Mouse (Mus musculus) lung, embryonic 14.5 days (tissue): ENCODE results near the gene Itgb6. TPM values are rescaled to one million over a fixed set of nuclear protein-coding genes. Genes with fewer than 3 reads are reported as not detected.

ENCODE experiments used
- ATAC-seq: fragments of 200-750 bp; cut with Nextera tagmentation; 2 replicates; pipeline ENCODE4 v1.8.0; 2017; ENCODE audit warnings: mild to moderate bottlenecking, moderate TSS enrichment, moderate library complexity; ENCODE audit not compliant: insufficient read depth
- DNase-seq: peaks from one replicate; pipeline ENCODE4 v3.0.0-alpha.2; 2015
- H3K27ac ChIP-seq: fragments of 300-500 bp; sonication (generic); 2 replicates; pipeline ENCODE4 v1.5.1; 2014; ENCODE audit warnings: low read depth, mild to moderate bottlenecking, moderate library complexity
- H3K27me3 ChIP-seq: fragments of 300-500 bp; sonication (generic); 2 replicates; pipeline ENCODE4 v1.6.1; 2014; ENCODE audit warnings: low read length, control low read depth; ENCODE audit not compliant: insufficient read depth
- H3K36me3 ChIP-seq: fragments of 300-500 bp; sonication (generic); 2 replicates; pipeline ENCODE4 v1.6.1; 2014; ENCODE audit warnings: control low read depth; ENCODE audit not compliant: insufficient read depth
- H3K4me1 ChIP-seq: fragments of 300-500 bp; sonication (generic); 2 replicates; pipeline ENCODE4 v1.6.1; 2014; ENCODE audit warnings: antibody characterized with exemption, control low read depth; ENCODE audit not compliant: insufficient read depth
- H3K4me2 ChIP-seq: fragments of 300-500 bp; sonication (generic); 2 replicates; pipeline ENCODE4 v1.6.1; 2014; ENCODE audit warnings: mild to moderate bottlenecking
- H3K4me3 ChIP-seq: fragments of 300-500 bp; sonication (generic); 2 replicates; pipeline ENCODE4 v1.5.1; 2014; ENCODE audit warnings: low read depth, low read length
- H3K9ac ChIP-seq: fragments of 300-500 bp; sonication (generic); 2 replicates; pipeline ENCODE4 v1.6.1; 2014
- H3K9me3 ChIP-seq: fragments of 300-500 bp; sonication (generic); 2 replicates; pipeline ENCODE4 v1.6.1; 2016; ENCODE audit warnings: low read depth, low read length, control low read depth
- CTCF ChIP-seq: IDR thresholded peaks from 2 replicates; pipeline ENCODE4 v1.5.1; 2016; ENCODE audit warnings: antibody characterized with exemption, low read depth
- WGBS: fragments of 180-500 bp; shearing (Covaris S2); extraction: QIAGEN DNeasy Blood & Tissue Kit; methylation state at CpG from one replicate; pipeline ENCODE4 v1.1.7; 2014; 5-methylcytosine and 5-hydroxymethylcytosine counted together
- polyA plus RNA-seq: library from polyadenylated mRNA; unstranded; fragments of >200 nt; fragmentation: Nextera tagmentation; extraction: Ambion mirVana; gene quantifications from 2 replicates; pipeline ENCODE4 v1.2.1, GENCODE M21; 2014

Gene Itgb6
- polyA plus RNA-seq, 1 experiment from 2014 or later, result 5.5 TPM

DNA sequence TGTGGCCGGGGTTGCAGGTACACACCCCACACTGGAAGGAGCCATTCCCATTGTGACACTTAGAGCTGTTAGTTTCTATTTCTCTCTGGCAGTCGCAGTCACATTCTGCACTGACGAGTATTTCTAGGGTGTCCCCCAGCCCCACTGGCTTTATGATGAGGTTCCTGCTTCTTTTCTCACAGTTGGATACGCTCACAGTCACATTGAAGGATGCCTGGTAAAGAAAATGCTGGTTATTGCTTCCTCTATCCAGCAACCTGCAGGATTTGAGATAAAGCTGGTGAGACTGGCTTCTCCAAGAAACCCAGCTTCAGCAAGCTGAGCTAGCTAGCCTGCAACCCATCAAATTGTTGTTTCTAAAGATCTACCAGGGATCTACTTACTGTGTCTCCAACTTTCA, 94.5 kb downstream of the Itgb6 start:
- TF ChIP-seq CTCF, result no peak
- no peak for ATAC-seq
- H3K4me1 ChIP-seq, result 0 out of 2 replicates have a peak, but pooled peaks cover 3% of the 10 kb centered on the region
- H3K9ac ChIP-seq, result no peak overlapping the region
- no peaks in the 10 kb centered on the region for H3K27me3 ChIP-seq
- no peak overlapping the region for H3K4me3 ChIP-seq
- no peak overlapping the region for H3K4me2 ChIP-seq
- no peaks in the 10 kb centered on the region for H3K36me3 ChIP-seq
- H3K27ac ChIP-seq, result no peak overlapping the region
- DNase-seq, result no peak
- 79% methylated on average over 4 of the region's 4 CpGs for WGBS
- H3K9me3 ChIP-seq, result no peaks in the 10 kb centered on the region

DNA sequence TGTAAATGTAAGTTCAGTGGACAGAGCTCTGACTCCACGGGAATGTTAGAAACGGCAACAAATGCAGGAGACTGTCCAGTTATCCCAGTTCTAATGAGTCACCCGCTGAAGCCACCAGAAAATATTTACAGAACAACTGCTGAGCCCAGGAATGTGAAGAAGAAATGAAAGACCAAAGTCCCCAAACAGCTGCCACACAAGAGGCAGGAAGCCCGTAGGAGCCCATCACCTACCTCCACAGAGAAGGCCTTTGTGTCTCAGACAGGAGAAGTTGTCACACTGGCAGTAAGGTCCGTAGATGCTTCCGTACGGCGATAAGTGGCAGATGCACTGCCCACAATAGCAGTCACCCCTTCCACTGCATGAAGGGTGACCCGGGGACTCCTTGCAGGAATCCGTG, 94.9 kb downstream of the Itgb6 start:
- Histone ChIP-seq H3K27ac (no peak overlapping the region), H3K4me1 (0 out of 2 replicates have a peak, but pooled peaks cover 3% of the 10 kb centered on the region), H3K4me3 (no peak overlapping the region), H3K9me3 (no peaks in the 10 kb centered on the region), H3K4me2 (no peak overlapping the region), H3K9ac (no peak overlapping the region), H3K36me3 (no peaks in the 10 kb centered on the region), H3K27me3 (no peaks in the 10 kb centered on the region)
- peak; percentile 12 for DNase-seq
- WGBS, result 62% methylated on average over 10 of the region's 10 CpGs
- no peak for ATAC-seq
- TF ChIP-seq CTCF, result no peak

DNA sequence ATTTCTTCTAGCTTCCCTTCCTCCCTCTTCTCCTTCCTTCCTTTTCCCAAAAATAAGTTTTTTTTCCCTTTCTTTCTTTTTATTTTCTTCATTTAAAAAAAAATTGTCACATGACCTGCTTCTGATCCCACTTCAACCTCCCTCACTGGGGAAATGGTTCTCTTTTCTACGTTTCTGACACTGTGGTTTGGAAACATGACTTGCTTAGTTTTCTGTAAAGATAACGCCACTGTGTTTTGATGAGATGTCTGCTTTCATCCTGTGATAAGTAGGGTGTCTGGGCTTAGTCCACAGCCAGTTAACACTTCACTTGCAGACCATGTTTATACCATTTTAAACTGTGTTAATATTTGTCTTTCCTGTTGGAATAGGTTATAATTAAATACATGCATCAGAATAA, 96.7 kb downstream of the Itgb6 start:
- H3K27me3 ChIP-seq, result no peaks in the 10 kb centered on the region
- TF ChIP-seq CTCF, result no peak
- no peak overlapping the region for H3K4me2 ChIP-seq
- ATAC-seq (no peak), DNase-seq (peak; percentile 54)
- H3K27ac ChIP-seq, result no peak overlapping the region
- H3K9ac ChIP-seq, result no peak overlapping the region
- WGBS, result 9% methylated on average over 2 of the region's 2 CpGs
- no peaks in the 10 kb centered on the region for H3K36me3 ChIP-seq
- H3K4me3 ChIP-seq, result no peak overlapping the region
- no peaks in the 10 kb centered on the region for H3K9me3 ChIP-seq
- 0 out of 2 replicates have a peak, but pooled peaks cover 3% of the 10 kb centered on the region for H3K4me1 ChIP-seq

DNA sequence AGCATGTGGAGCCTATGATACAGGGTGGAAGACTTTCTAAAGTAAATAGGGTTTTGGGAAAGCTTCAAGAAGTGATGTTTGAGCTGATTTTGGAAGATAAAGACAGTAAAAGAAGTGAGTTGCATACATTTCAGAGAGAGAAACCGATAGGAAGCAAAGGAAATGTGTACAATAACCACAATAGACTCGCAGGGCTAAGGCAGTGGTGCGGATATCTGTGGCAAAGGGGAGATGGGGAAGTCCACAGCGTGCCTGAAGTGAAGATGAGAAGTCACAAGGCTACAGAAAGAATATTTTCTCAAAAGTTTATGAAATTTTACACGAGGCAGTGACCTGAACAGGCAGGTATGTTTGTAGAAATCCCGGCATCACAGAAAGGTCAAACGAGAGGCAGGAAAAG, 100.3 kb downstream of the Itgb6 start:
- Histone ChIP-seq H3K9ac (no peak overlapping the region), H3K4me1 (no peaks in the 10 kb centered on the region), H3K27ac (no peak overlapping the region), H3K36me3 (no peaks in the 10 kb centered on the region), H3K27me3 (no peaks in the 10 kb centered on the region), H3K4me3 (no peak overlapping the region), H3K9me3 (no peaks in the 10 kb centered on the region), H3K4me2 (no peak overlapping the region)
- no peak for ATAC-seq
- DNase-seq, result no peak
- 68% methylated on average over 7 of the region's 7 CpGs for WGBS
- no peak for TF ChIP-seq CTCF

DNA sequence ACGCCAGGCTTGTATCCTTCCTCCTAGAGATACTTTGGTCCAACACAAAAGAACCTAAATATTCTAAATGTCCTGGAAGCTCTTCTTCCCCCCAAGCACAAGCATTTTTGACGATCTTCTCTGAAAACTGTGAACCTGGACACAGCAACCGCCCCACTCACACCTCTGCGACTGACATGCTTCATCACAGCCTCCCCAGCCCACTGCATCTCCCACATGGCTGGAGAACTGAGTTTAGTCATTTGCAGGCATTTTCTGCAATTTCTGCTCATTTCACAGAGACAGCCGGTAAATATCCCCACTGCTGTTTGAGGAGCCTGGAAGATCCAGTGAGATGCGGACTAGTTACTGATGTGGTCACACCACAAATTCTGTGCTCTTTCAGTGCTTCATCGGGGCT, 107.7 kb downstream of the Itgb6 start:
- Histone ChIP-seq H3K27ac (no peak overlapping the region), H3K9me3 (no peaks in the 10 kb centered on the region), H3K4me3 (no peak overlapping the region), H3K27me3 (no peaks in the 10 kb centered on the region), H3K4me1 (no peaks in the 10 kb centered on the region), H3K36me3 (no peaks in the 10 kb centered on the region), H3K4me2 (no peak overlapping the region), H3K9ac (no peak overlapping the region)
- 86% methylated on average over 7 of the region's 7 CpGs for WGBS
- TF ChIP-seq CTCF, result no peak
- no peak for ATAC-seq
- no peak for DNase-seq

DNA sequence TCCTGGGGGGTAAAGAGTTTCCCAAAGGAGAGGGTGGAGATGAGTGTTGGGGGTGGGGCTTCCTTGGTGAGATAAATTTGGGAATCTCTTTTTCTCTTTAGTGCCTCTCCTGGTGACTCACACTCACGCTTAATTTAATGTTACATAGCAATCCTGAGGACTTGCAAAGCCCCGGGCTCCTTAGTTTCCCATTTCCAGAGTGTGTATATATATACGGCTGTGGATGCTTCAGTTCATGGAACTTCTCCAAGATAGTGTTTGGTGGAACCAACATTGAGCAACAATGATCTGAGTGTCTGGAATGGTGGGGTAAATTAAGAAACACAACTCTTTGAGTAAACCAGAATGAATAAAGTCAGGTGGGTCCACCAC, 108.6 kb downstream of the Itgb6 start:
- WGBS, result 59% methylated on average over 3 of the region's 3 CpGs
- ATAC-seq (no peak), DNase-seq (no peak)
- Histone ChIP-seq H3K4me3 (no peak overlapping the region), H3K27ac (no peak overlapping the region), H3K9me3 (no peaks in the 10 kb centered on the region), H3K9ac (no peak overlapping the region), H3K4me2 (no peak overlapping the region), H3K27me3 (no peaks in the 10 kb centered on the region), H3K36me3 (no peaks in the 10 kb centered on the region), H3K4me1 (no peaks in the 10 kb centered on the region)
- no peak for TF ChIP-seq CTCF

DNA sequence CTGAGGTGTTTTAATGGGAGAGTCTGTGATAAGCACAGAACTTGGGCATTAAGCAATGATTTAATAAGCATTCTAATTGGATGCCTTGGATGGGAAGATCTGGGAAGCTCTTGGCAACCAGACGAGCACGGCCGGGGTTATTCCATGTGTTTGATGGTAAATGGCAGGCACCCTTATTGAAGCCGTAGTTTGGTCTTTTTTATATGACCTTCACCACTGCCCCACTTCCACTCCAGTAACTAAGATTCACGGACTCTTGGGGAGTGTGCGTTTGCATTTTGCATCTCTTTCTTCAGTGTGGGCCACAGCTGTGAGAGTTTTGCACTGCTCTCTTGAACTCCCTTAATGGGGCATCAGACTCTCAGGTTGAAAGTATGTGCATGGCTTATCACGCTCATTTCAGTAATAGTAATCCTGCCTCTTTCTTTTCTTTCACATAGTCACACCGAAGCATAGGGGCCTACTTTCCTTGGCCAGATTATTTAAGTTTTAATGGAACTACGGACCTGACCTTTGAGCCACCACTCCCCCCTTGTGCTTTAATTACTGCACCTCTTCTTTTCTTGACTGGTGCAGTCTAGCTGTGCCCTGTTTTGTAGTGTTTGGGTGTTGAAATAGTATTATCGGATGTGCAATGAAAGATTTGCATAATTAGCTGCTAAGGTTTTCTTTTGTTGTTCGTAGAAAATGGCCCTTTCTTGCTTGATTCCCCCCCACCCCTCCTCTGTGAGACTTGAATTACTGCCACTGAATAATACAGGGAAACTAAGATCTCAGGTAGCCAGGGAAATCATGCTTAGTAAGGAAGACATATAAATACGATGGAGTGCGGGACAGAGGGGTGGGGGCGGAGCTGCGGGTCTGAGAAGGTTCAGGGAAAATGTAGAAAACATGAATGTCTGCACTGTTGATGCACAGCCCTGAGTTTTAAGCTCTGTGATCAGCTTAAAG, 109.3 kb downstream of the Itgb6 start:
- no peak overlapping the region for H3K9ac ChIP-seq
- no peak for TF ChIP-seq CTCF
- 92% methylated on average over 15 of the region's 15 CpGs for WGBS
- DNase-seq (no peak), ATAC-seq (no peak)
- no peaks in the 10 kb centered on the region for H3K4me1 ChIP-seq
- no peak overlapping the region for H3K4me2 ChIP-seq
- H3K9me3 ChIP-seq, result no peaks in the 10 kb centered on the region
- H3K4me3 ChIP-seq, result no peak overlapping the region
- H3K36me3 ChIP-seq, result no peaks in the 10 kb centered on the region
- no peaks in the 10 kb centered on the region for H3K27me3 ChIP-seq
- H3K27ac ChIP-seq, result no peak overlapping the region
